Comparison of ENCODE assay signal across 15 mouse cellular contexts in genomic region chr12:82970521-82971105, GRCm38 (mm10).
DNase-seq lines count a peak whose midpoint lies in the region; ATAC-seq and TF ChIP-seq lines count a peak whose summit lies in the region.
"Had no signal": no experiment of that assay in that cellular context is flagged by ENCODE, and none has a peak within 500 bp of the region (broad histone marks: within the 10 kb centered on the region; RNA-seq: fewer than 3 reads in every experiment).

No protein-coding gene starts in this region.

- H3K9ac ChIP-seq in embryonic facial prominence, embryonic 12.5 days: no peak overlapping the region
- no peak overlapping the region for H3K9ac ChIP-seq in midbrain, postnatal 0 days (replicated peaks; ENCODE audit: low read length, poor library complexity, severe bottlenecking)
- H3K9ac ChIP-seq in midbrain, embryonic 14.5 days (replicated peaks; ENCODE audit: low read length): no peak overlapping the region
- H3K9ac ChIP-seq in midbrain, embryonic 15.5 days: no peak overlapping the region
- H3K9ac ChIP-seq: hindbrain, embryonic 13.5 days; kidney, embryonic 15.5 days had no signal

- no peaks in the 10 kb centered on the region for H3K36me3 ChIP-seq in embryonic facial prominence, embryonic 12.5 days
- no peaks in the 10 kb centered on the region for H3K36me3 ChIP-seq in embryonic facial prominence, embryonic 10.5 days (replicated peaks)
- no peaks in the 10 kb centered on the region for H3K36me3 ChIP-seq in midbrain, postnatal 0 days (ENCODE audit: insufficient read depth, low read length)
- H3K36me3 ChIP-seq in midbrain, embryonic 14.5 days (ENCODE audit: control insufficient read depth, insufficient read depth, low read length): no peaks in the 10 kb centered on the region
- H3K36me3 ChIP-seq in midbrain, embryonic 15.5 days (replicated peaks): no peaks in the 10 kb centered on the region
- H3K36me3 ChIP-seq: hindbrain, embryonic 13.5 days; kidney, embryonic 15.5 days; limb, embryonic 10.5 days had no signal

- H3K4me1 ChIP-seq in embryonic facial prominence, embryonic 12.5 days: 0 out of 2 replicates have a peak, but pooled peaks cover 7% of the 10 kb centered on the region
- H3K4me1 ChIP-seq in embryonic facial prominence, embryonic 10.5 days: 0 out of 2 replicates have a peak, but pooled peaks cover 3% of the 10 kb centered on the region
- H3K4me1 ChIP-seq in midbrain, postnatal 0 days (ENCODE audit: insufficient read depth, low read length): no peaks in the 10 kb centered on the region
- H3K4me1 ChIP-seq in midbrain, embryonic 14.5 days (ENCODE audit: control insufficient read depth, insufficient read depth, low read length): no peaks in the 10 kb centered on the region
- no peaks in the 10 kb centered on the region for H3K4me1 ChIP-seq in midbrain, embryonic 15.5 days
- H3K4me1 ChIP-seq: hindbrain, embryonic 13.5 days; limb, embryonic 10.5 days had no signal

- intact Hi-C loops in left cerebral cortex, postnatal 14 days (cut with DNase I): no loop called here

- ATAC-seq in embryonic facial prominence, embryonic 12.5 days (ENCODE audit: insufficient number of reproducible peaks, insufficient read depth, low FRiP score, low TSS enrichment): no peak; the same call in 1 of the 2 replicates
- ATAC-seq in midbrain, postnatal 0 days (ENCODE audit: low FRiP score): no peak
- no peak for ATAC-seq in midbrain, embryonic 14.5 days (ENCODE audit: low FRiP score, low TSS enrichment)
- no peak for ATAC-seq in midbrain, embryonic 15.5 days (replicated peaks)

- H3K9me3 ChIP-seq in embryonic facial prominence, embryonic 12.5 days: no peaks in the 10 kb centered on the region
- H3K9me3 ChIP-seq in embryonic facial prominence, embryonic 10.5 days: no peaks in the 10 kb centered on the region
- H3K9me3 ChIP-seq in midbrain, postnatal 0 days (ENCODE audit: low read length): no peaks in the 10 kb centered on the region
- no peaks in the 10 kb centered on the region for H3K9me3 ChIP-seq in midbrain, embryonic 14.5 days (ENCODE audit: control insufficient read depth, low read length)
- no peaks in the 10 kb centered on the region for H3K9me3 ChIP-seq in midbrain, embryonic 15.5 days
- H3K9me3 ChIP-seq: hindbrain, embryonic 13.5 days; limb, embryonic 10.5 days had no signal

- no peak overlapping the region for H3K4me2 ChIP-seq in embryonic facial prominence, embryonic 12.5 days (replicated peaks)
- H3K4me2 ChIP-seq in midbrain, postnatal 0 days (ENCODE audit: low read depth, low read length, poor library complexity, severe bottlenecking): no peak overlapping the region
- no peak overlapping the region for H3K4me2 ChIP-seq in midbrain, embryonic 14.5 days (ENCODE audit: low read length)
- no peak overlapping the region for H3K4me2 ChIP-seq in midbrain, embryonic 15.5 days
- H3K4me2 ChIP-seq: hindbrain, embryonic 13.5 days; kidney, embryonic 15.5 days had no signal

- TF ChIP-seq CTCF in midbrain, postnatal 0 days (IDR thresholded peaks at IDR 0.05): no peak

- DNase-seq in embryonic facial prominence, embryonic 10.5 days (ENCODE audit: low spot score): no peak
- peak; percentile 34 for DNase-seq in midbrain, postnatal 0 days (ENCODE audit: low spot score)
- no peak for DNase-seq in midbrain, embryonic 14.5 days
- peak; percentile 43 to 68 for DNase-seq in left cerebral cortex, postnatal 14 days (ENCODE audit: low spot score in 2 of 2)
- no peak for DNase-seq in MN1 (ENCODE audit: low spot score)
- no peak for DNase-seq in T-cell, adult 2 months (ENCODE audit: low spot score)
- DNase-seq: adrenal gland, postnatal 10 days; B cell, adult 2 months; thymus, adult 18-20 months had no signal

- WGBS in embryonic facial prominence, embryonic 12.5 days: 68% methylated on average over 4 of the region's 4 CpGs
- WGBS in embryonic facial prominence, embryonic 10.5 days: 70% methylated on average over 4 of the region's 4 CpGs
- WGBS in midbrain, postnatal 0 days: 34% methylated on average over 4 of the region's 4 CpGs
- WGBS in midbrain, embryonic 14.5 days: 33% methylated on average over 4 of the region's 4 CpGs
- 50% methylated on average over 4 of the region's 4 CpGs for WGBS in midbrain, embryonic 15.5 days

- H3K4me3 ChIP-seq in embryonic facial prominence, embryonic 12.5 days: no peak overlapping the region
- H3K4me3 ChIP-seq in embryonic facial prominence, embryonic 10.5 days: no peak overlapping the region
- no peak overlapping the region for H3K4me3 ChIP-seq in midbrain, postnatal 0 days (ENCODE audit: low read depth, low read length)
- no peak overlapping the region for H3K4me3 ChIP-seq in midbrain, embryonic 14.5 days (replicated peaks; ENCODE audit: low read depth, low read length)
- H3K4me3 ChIP-seq in midbrain, embryonic 15.5 days: no peak overlapping the region
- H3K4me3 ChIP-seq: hindbrain, embryonic 13.5 days; kidney, embryonic 15.5 days; limb, embryonic 10.5 days had no signal

- 0 out of 2 replicates have a peak overlapping the region, but pooled peaks have one; percentile 17 for H3K27ac ChIP-seq in embryonic facial prominence, embryonic 12.5 days
- no peak overlapping the region for H3K27ac ChIP-seq in embryonic facial prominence, embryonic 10.5 days (replicated peaks)
- no peak overlapping the region for H3K27ac ChIP-seq in midbrain, postnatal 0 days (ENCODE audit: low read depth, low read length)
- H3K27ac ChIP-seq in midbrain, embryonic 14.5 days (replicated peaks; ENCODE audit: low read depth, low read length): no peak overlapping the region
- no peak overlapping the region for H3K27ac ChIP-seq in midbrain, embryonic 15.5 days
- H3K27ac ChIP-seq: hindbrain, embryonic 13.5 days; kidney, embryonic 15.5 days; limb, embryonic 10.5 days; macrophage had no signal

- H3K27me3 ChIP-seq in embryonic facial prominence, embryonic 12.5 days: no peaks in the 10 kb centered on the region
- H3K27me3 ChIP-seq in embryonic facial prominence, embryonic 10.5 days (replicated peaks; ENCODE audit: low read depth, poor library complexity, severe bottlenecking): no peaks in the 10 kb centered on the region
- H3K27me3 ChIP-seq in midbrain, postnatal 0 days (ENCODE audit: insufficient read depth, low read length): no peaks in the 10 kb centered on the region
- no peaks in the 10 kb centered on the region for H3K27me3 ChIP-seq in midbrain, embryonic 14.5 days (ENCODE audit: control insufficient read depth, insufficient read depth, low read length)
- H3K27me3 ChIP-seq in midbrain, embryonic 15.5 days (replicated peaks): no peaks in the 10 kb centered on the region
- H3K27me3 ChIP-seq: hindbrain, embryonic 13.5 days; kidney, embryonic 15.5 days had no signal

Comparison
In these comparisons a context has a peak if more than half of its experiments do, and no peak if none do; other contexts are left out.
1. DNase-seq: peak in midbrain, postnatal 0 days (single experiment) and left cerebral cortex, postnatal 14 days (2 of 2); none in embryonic facial prominence, embryonic 10.5 days (single experiment), midbrain, embryonic 14.5 days (single experiment), MN1 (single experiment) and T-cell, adult 2 months (single experiment).